9 mouse cellular contexts compared by ENCODE assay signal in the genomic region with DNA sequence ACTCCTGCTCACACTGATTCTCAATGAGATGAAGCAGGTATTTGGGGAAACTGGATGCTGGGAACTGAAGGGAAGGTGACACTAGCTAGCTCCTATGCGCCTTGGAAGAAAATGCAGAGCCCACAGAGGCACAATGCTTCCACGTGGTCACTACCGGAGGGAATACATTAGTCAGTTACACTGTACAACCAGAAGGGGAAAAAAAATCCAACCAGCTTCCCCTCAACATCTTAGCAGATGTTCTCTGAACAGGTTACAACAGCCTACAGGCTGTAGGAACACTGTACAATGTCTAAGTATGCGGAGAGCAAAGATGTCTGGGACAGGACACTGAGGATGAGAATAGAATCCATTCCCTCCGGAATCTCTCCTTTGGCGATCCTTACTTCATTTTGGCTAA.
DNase-seq lines count a peak whose midpoint lies in the region; ATAC-seq and TF ChIP-seq lines count a peak whose summit lies in the region.
"Had no signal": no experiment of that assay in that cellular context is flagged by ENCODE, and none has a peak within 500 bp of the region (broad histone marks: within the 10 kb centered on the region; RNA-seq: fewer than 3 reads in every experiment).

No protein-coding gene starts in this region.

- no peak for DNase-seq in frontal cortex, postnatal 10 days (ENCODE audit: low spot score in 2 of 2)
- peak; percentile 12 for DNase-seq in ZHBTc4 (ENCODE audit: low read depth, low spot score)
- no peak for DNase-seq in hindbrain, embryonic 10.5 days (ENCODE audit: low spot score)
- DNase-seq in gastrocnemius, adult 2 months, result no peak
- no peak for DNase-seq in spleen, postnatal 14 days (ENCODE audit: low spot score in 2 of 2)
- no peak for DNase-seq in layer of hippocampus, adult 9-11 months
- DNase-seq: kidney, adult 18-20 months had no signal

- no peaks in the 10 kb centered on the region for H3K36me3 ChIP-seq in hindbrain, embryonic 10.5 days
- no peaks in the 10 kb centered on the region for H3K36me3 ChIP-seq in midbrain, embryonic 12.5 days

- peaks cover 36% of the 10 kb centered on the region for H3K4me1 ChIP-seq in hindbrain, embryonic 10.5 days (replicated peaks)
- H3K4me1 ChIP-seq in midbrain, embryonic 12.5 days, result peaks cover 34% of the 10 kb centered on the region

- intact Hi-C loops in gastrocnemius, adult 2 months (cut with DNase I), result loop anchor here (10.0 kb wide), 1 partner anchor 188 kb away; no protein-coding TSS in a partner anchor

- TF ChIP-seq CTCF in gastrocnemius, adult 2 months (IDR thresholded peaks at IDR 0.05), result no peak

- peak overlapping the region; percentile 53 for H3K4me3 ChIP-seq in hindbrain, embryonic 10.5 days
- peak overlapping the region; percentile 44 for H3K4me3 ChIP-seq in midbrain, embryonic 12.5 days
- no peak overlapping the region for H3K4me3 ChIP-seq in gastrocnemius, adult 2 months

- H3K9me3 ChIP-seq in hindbrain, embryonic 10.5 days, result no peaks in the 10 kb centered on the region
- no peaks in the 10 kb centered on the region for H3K9me3 ChIP-seq in midbrain, embryonic 12.5 days

- H3K27me3 ChIP-seq in hindbrain, embryonic 10.5 days (ENCODE audit: insufficient read depth, poor library complexity, severe bottlenecking), result peaks cover 64% of the 10 kb centered on the region
- peaks cover 60% of the 10 kb centered on the region for H3K27me3 ChIP-seq in midbrain, embryonic 12.5 days

- H3K9ac ChIP-seq in midbrain, embryonic 12.5 days (replicated peaks), result peak overlapping the region; percentile 51

- peak overlapping the region; percentile 88 for H3K4me2 ChIP-seq in midbrain, embryonic 12.5 days (replicated peaks)

- WGBS in hindbrain, embryonic 10.5 days, result 44% methylated on average over 6 of the region's 6 CpGs
- WGBS in midbrain, embryonic 12.5 days, result 36% methylated on average over 6 of the region's 6 CpGs

- peak overlapping the region; percentile 68; the same call in 1 of the 2 replicates for H3K27ac ChIP-seq in hindbrain, embryonic 10.5 days
- H3K27ac ChIP-seq in midbrain, embryonic 12.5 days (replicated peaks), result no peak overlapping the region
- H3K27ac ChIP-seq in gastrocnemius, adult 2 months, result no peak overlapping the region

- ATAC-seq in frontal cortex, adult (ENCODE audit: low TSS enrichment), result peak; percentile 13; the same call in 1 of the 2 replicates
- 0 out of 2 replicates have a peak, but pooled peaks have one; percentile 28 for ATAC-seq in midbrain, embryonic 12.5 days (ENCODE audit: low FRiP score, low read depth)
